In genomic region chr3:88138336-88139242, GRCm38 (mm10) we compare ENCODE assay signal across 8 mouse cellular contexts. TPM values are rescaled to one million over a fixed set of nuclear protein-coding genes. Genes with fewer than 3 reads are reported as not detected.
DNase-seq lines count a peak whose midpoint lies in the region; ATAC-seq and TF ChIP-seq lines count a peak whose summit lies in the region.

No protein-coding gene starts in this region.

- no peak for TF ChIP-seq CTCF in forebrain, postnatal 0 days (IDR thresholded peaks at IDR 0.05; ENCODE audit: low read depth)

- peaks cover 5 to 13% of the 10 kb centered on the region in 2 experiments for H3K4me1 ChIP-seq in ES-E14 (ENCODE audit: control insufficient read depth in 2 of 2, insufficient read depth in 2 of 2, low read length in 2 of 2, poor library complexity in 1 of 2)
- peaks cover 11% of the 10 kb centered on the region for H3K4me1 ChIP-seq in forebrain, postnatal 0 days (ENCODE audit: insufficient read depth)
- H3K4me1 ChIP-seq in lung, embryonic 15.5 days: peaks cover 43% of the 10 kb centered on the region

- peak overlapping the region; percentile 62 for H3K9ac ChIP-seq in ES-E14 (ENCODE audit: insufficient read depth, low read depth, low read length, poor library complexity, severe bottlenecking)
- H3K9ac ChIP-seq in forebrain, postnatal 0 days: peak overlapping the region; percentile 51
- H3K9ac ChIP-seq in lung, embryonic 15.5 days: peak overlapping the region; percentile 72

- H3K27me3 ChIP-seq in forebrain, postnatal 0 days (ENCODE audit: insufficient read depth, low read length): no peaks in the 10 kb centered on the region
- no peaks in the 10 kb centered on the region for H3K27me3 ChIP-seq in lung, embryonic 15.5 days

- H3K36me3 ChIP-seq in ES-E14 (ENCODE audit: control insufficient read depth, insufficient read depth, low read length, poor library complexity, severe bottlenecking): no peaks in the 10 kb centered on the region
- no peaks in the 10 kb centered on the region for H3K36me3 ChIP-seq in forebrain, postnatal 0 days (ENCODE audit: insufficient read depth)
- no peaks in the 10 kb centered on the region for H3K36me3 ChIP-seq in lung, embryonic 15.5 days

- WGBS in forebrain, postnatal 0 days: under 1% methylated on average over 32 of the region's 32 CpGs
- 2% methylated on average over 32 of the region's 32 CpGs for WGBS in lung, embryonic 15.5 days

- peak overlapping the region; percentile 9; the same call in 1 of the 2 replicates for H3K27ac ChIP-seq in ES-E14 (ENCODE audit: insufficient read depth, low read depth, low read length, poor library complexity, severe bottlenecking)
- H3K27ac ChIP-seq in forebrain, postnatal 0 days (ENCODE audit: low read depth, low read length): peak overlapping the region; percentile 76
- peak overlapping the region; percentile 99 for H3K27ac ChIP-seq in lung, embryonic 15.5 days

- peak overlapping the region; percentile 99 for H3K4me2 ChIP-seq in forebrain, postnatal 0 days (ENCODE audit: low read depth)
- peak overlapping the region; percentile 93 for H3K4me2 ChIP-seq in lung, embryonic 15.5 days

- peak; percentile 72 for DNase-seq in ES-E14 (ENCODE audit: low read depth, low spot score)
- DNase-seq in cerebellum, adult 18-20 months: peak; percentile 93 to 98
- peak; percentile 98 for DNase-seq in forebrain, postnatal 0 days
- peak; percentile 94 for DNase-seq in heart, postnatal 4 days
- peak; percentile 96 to 97 for DNase-seq in layer of hippocampus, adult 8-10 months (ENCODE audit: low spot score in 2 of 2)
- peak; percentile 94 for DNase-seq in ovary, adult 18-20 months (ENCODE audit: low spot score)
- DNase-seq in thymus, postnatal 0 days (ENCODE audit: low spot score): peak; percentile 98

- H3K4me3 ChIP-seq in ES-E14 (ENCODE audit: insufficient read depth in 1 of 2, low read depth in 1 of 2, low read length in 2 of 2, poor library complexity in 1 of 2, severe bottlenecking in 1 of 2): peak overlapping the region; percentile 52 to 64
- peak overlapping the region; percentile 51 for H3K4me3 ChIP-seq in forebrain, postnatal 0 days (ENCODE audit: low read depth, low read length)
- peak overlapping the region; percentile 62 for H3K4me3 ChIP-seq in lung, embryonic 15.5 days

- no peaks in the 10 kb centered on the region for H3K9me3 ChIP-seq in ES-E14 (ENCODE audit: control insufficient read depth, insufficient read depth, low read depth, low read length)
- H3K9me3 ChIP-seq in forebrain, postnatal 0 days (ENCODE audit: low read length): no peaks in the 10 kb centered on the region
- no peaks in the 10 kb centered on the region for H3K9me3 ChIP-seq in lung, embryonic 15.5 days

- peak; percentile 80 for ATAC-seq in forebrain, postnatal 0 days
- peak; percentile 75 for ATAC-seq in lung, embryonic 15.5 days (ENCODE audit: borderline replicate concordance, extremely low read depth, low FRiP score, low TSS enrichment)

- in situ Hi-C loops in ES-E14 (cut with MboI; ENCODE audit: low sequenced_read_pairs in 2 of 2, unreplicated experiment in 2 of 2): no loop called here

TF ChIP-seq in ES-E14, 5 proteins besides CTCF, POLR2A, EP300 and RAD21:
- TF ChIP-seq ZC3H11A (IDR thresholded peaks at IDR 0.05; ENCODE audit: borderline replicate concordance, low read depth, low read length) (no peak), CHD2 (IDR thresholded peaks at IDR 0.05; ENCODE audit: low read depth, low read length) (peak; percentile 60; the same call in 1 of the 2 replicates), MAFK (IDR thresholded peaks at IDR 0.05; ENCODE audit: insufficient read depth, low read depth, low read length) (0 out of 2 replicates have a peak, but pooled peaks have one; percentile 52)

RNA-seq across cellular contexts. Expression of gene Mef2d, which starts 3.6 kb away (rescaled TPM):
- 8.8 and 10.4 TPM in 2 replicates for total RNA-seq in ES-E14 (2012; rRNA removed)
- total RNA-seq in forebrain, postnatal 0 days (2014; rRNA removed): 45.0 and 53.0 TPM in 2 replicates
- 30.9 and 34.0 TPM in 2 replicates for polyA plus RNA-seq in forebrain, postnatal 0 days (2015; fragmentation: Nextera tagmentation; extraction: Ambion mirVana)
- 100 to 1,000 TPM; 115 to 120 TPM for total RNA-seq in heart, postnatal 4 days (2021)
- 100 to 1,000 TPM; 189 to 206 (median 196) TPM for total RNA-seq in layer of hippocampus, adult 8-10 months (2022)
- 16.7 and 20.4 TPM in 2 replicates for polyA plus RNA-seq in lung, embryonic 15.5 days (2015; fragmentation: Nextera tagmentation; extraction: Ambion mirVana)
- polyA plus RNA-seq in thymus, postnatal 0 days (2015; fragmentation: Nextera tagmentation; extraction: Ambion mirVana): 32.0 and 32.2 TPM in 2 replicates

RNA-seq across cellular contexts. Expression of gene Iqgap3, which starts 56.8 kb away (rescaled TPM):
- 60.3 and 81.2 TPM in 2 replicates for total RNA-seq in ES-E14 (2012; rRNA removed)
- 3.1 and 6.8 TPM in 2 replicates for total RNA-seq in forebrain, postnatal 0 days (2014; rRNA removed)
- polyA plus RNA-seq in forebrain, postnatal 0 days (2015; fragmentation: Nextera tagmentation; extraction: Ambion mirVana): 1.6 and 2.0 TPM in 2 replicates
- total RNA-seq in heart, postnatal 4 days (2021): 10 to 100 TPM; 49.2 to 56.5 TPM
- 1 to 10 TPM in 1 of 4 experiments, under 1 TPM in 3; 0.12 to 1.2 (median 0.56) TPM for total RNA-seq in layer of hippocampus, adult 8-10 months (2022)
- 25.2 and 26.6 TPM in 2 replicates for polyA plus RNA-seq in lung, embryonic 15.5 days (2015; fragmentation: Nextera tagmentation; extraction: Ambion mirVana)
- 5.8 and 6.1 TPM in 2 replicates for polyA plus RNA-seq in thymus, postnatal 0 days (2015; fragmentation: Nextera tagmentation; extraction: Ambion mirVana)

Comparison
In these comparisons a context has a peak if more than half of its experiments do, and no peak if none do; other contexts are left out.
1. Peak in every context shown above with its lines: DNase-seq, ATAC-seq, H3K4me3 ChIP-seq and H3K27ac ChIP-seq.
2. H3K27ac ChIP-seq: peak in every context shown above with its lines; median percentile 99 in lung, embryonic 15.5 days; 76 in forebrain, postnatal 0 days; 9 in ES-E14.